Mouse (Mus musculus) lung, postnatal 10 days (tissue): ENCODE measurements around the gene Olfr1242.

Source experiments
- DNase-seq: peaks from one replicate; pipeline ENCODE4 v3.0.0; 2021

Olfr1242 gene

DNA sequence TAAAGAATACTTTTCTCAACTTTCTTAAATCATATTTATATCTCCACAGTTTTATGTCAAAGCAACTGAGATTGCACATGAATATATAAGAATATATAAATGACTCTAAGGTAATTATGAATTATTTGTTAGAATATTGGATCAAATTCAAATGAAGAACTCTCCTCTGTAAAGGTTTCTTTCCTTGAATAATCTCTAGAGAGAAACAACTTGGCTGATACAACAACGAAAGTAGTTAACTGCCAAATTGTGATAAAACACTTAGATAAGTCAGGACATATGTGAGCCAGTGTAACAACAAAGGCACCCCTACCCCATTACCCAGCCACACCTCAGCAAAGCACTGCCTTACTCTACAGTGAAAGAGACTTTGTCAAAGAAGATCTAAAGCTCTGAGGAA, at the start of gene Olfr1242:
Olfr1242 (minus strand) TSS at position 101 of the 400 bp plus-strand sequence.
- DNase-seq = no peak

- no peak for DNase-seq
Measured at GRCm38 (mm10) chr2:89544516-89544915, 46.4 kb upstream of the Olfr1242 start.

- DNase-seq = no peak
Measured at GRCm38 (mm10) chr2:89539923-89540322, 41.8 kb upstream of the Olfr1242 start.

GRCm38 (mm10) chr2:89531387-89531786, 33.3 kb upstream of the Olfr1242 start, which contains the start of gene Olfr1243:
Gene Olfr1243, minus strand, starts transcription at chr2:89531487.
- DNase-seq = no peak

DNA sequence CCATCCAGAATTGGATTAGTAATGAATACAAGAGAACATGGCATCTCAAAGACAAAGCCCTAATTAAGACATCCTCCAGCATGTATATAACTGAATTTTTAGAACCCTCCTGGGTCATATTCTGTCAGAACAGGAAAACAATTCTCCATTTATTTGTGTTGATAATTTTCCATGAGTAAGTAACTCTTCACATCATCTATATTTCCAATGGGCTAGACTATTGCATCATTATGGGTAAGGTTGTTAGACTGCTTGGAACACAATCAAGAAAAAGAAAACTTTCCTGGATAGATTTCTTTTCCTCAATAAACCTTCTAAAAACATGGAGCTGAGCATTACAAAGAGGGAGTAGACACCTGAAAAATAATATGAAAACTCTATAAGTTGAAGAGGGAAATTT, 11.1 kb downstream of the Olfr1242 start, which contains the start of gene Olfr1241:
Olfr1241 (minus strand) TSS at position 101 of the 400 bp plus-strand sequence.
- no peak for DNase-seq

- DNase-seq = no peak
Measured at GRCm38 (mm10) chr2:89442900-89443299, 55.2 kb downstream of the Olfr1242 start, which contains the start of gene Olfr1240. Gene Olfr1240, minus strand, starts transcription at chr2:89443000.
